Comparison of ENCODE assay signal across 1 mouse cellular context in genomic region chr19:4628819-4629218, GRCm38 (mm10).
TF ChIP-seq lines count a peak whose summit lies in the region.

No protein-coding gene starts in this region.

TF ChIP-seq in CH12.LX, 34 proteins besides CTCF, POLR2A, EP300 and RAD21 (continued from another document):
- no peak for TF ChIP-seq MXI1 (IDR thresholded peaks at IDR 0.05; ENCODE audit: low read depth, low read length)
- no peak for TF ChIP-seq TBP (conservative IDR thresholded peaks at IDR 0.05; ENCODE audit: low read depth, low read length)
- TF ChIP-seq ZNF384 (IDR thresholded peaks at IDR 0.05; ENCODE audit: low read depth, low read length), result peak; percentile 84
